Comparison of ENCODE assay signal across 12 mouse cellular contexts in genomic region chr10:13092996-13093395, GRCm38 (mm10). TPM values are rescaled to one million over a fixed set of nuclear protein-coding genes. Genes with fewer than 3 reads are reported as not detected.
DNase-seq lines count a peak whose midpoint lies in the region; ATAC-seq and TF ChIP-seq lines count a peak whose summit lies in the region.
"Had no signal": no experiment of that assay in that cellular context is flagged by ENCODE, and none has a peak within 500 bp of the region (broad histone marks: within the 10 kb centered on the region; RNA-seq: fewer than 3 reads in every experiment).

No protein-coding gene starts in this region.

- TF ChIP-seq CTCF in lung, adult 2 months (IDR thresholded peaks at IDR 0.05; ENCODE audit: insufficient read depth, low read length), result no peak

- intact Hi-C loops in left cerebral cortex, postnatal 4 days (cut with DNase I), result loop anchor here (10.0 kb wide), 1 partner anchor 102 kb away; the partner anchor contains the start of gene Ltv1

- peak overlapping the region; percentile 50 for H3K4me2 ChIP-seq in heart, embryonic 12.5 days
- peak overlapping the region; percentile 66 for H3K4me2 ChIP-seq in lung, embryonic 15.5 days
- H3K4me2 ChIP-seq in forebrain, embryonic 16.5 days (ENCODE audit: low read length), result no peak overlapping the region
- H3K4me2 ChIP-seq in neural tube, embryonic 13.5 days, result peak overlapping the region; percentile 59

- H3K4me1 ChIP-seq in heart, embryonic 12.5 days (replicated peaks), result peaks cover 8% of the 10 kb centered on the region; the same call in 1 of the 2 replicates
- H3K4me1 ChIP-seq in lung, embryonic 15.5 days, result no peaks in the 10 kb centered on the region
- no peaks in the 10 kb centered on the region for H3K4me1 ChIP-seq in lung, adult 2 months (ENCODE audit: control insufficient read depth, insufficient read depth, low read length)
- peaks cover 2% of the 10 kb centered on the region; the same call in 1 of the 2 replicates for H3K4me1 ChIP-seq in forebrain, embryonic 16.5 days (replicated peaks; ENCODE audit: control insufficient read depth, insufficient read depth, low read length)
- H3K4me1 ChIP-seq in neural tube, embryonic 13.5 days (replicated peaks), result peaks cover 8% of the 10 kb centered on the region; the same call in 1 of the 2 replicates

- 65% methylated on average over 3 of the region's 3 CpGs for WGBS in heart, embryonic 12.5 days
- WGBS in lung, embryonic 15.5 days, result 47% methylated on average over 3 of the region's 3 CpGs
- WGBS in lung, adult 2 months, result 60% methylated on average over 3 of the region's 3 CpGs
- 62% methylated on average over 3 of the region's 3 CpGs for WGBS in forebrain, embryonic 16.5 days
- 53% methylated on average over 3 of the region's 3 CpGs for WGBS in neural tube, embryonic 13.5 days

- H3K27ac ChIP-seq in heart, embryonic 12.5 days (ENCODE audit: poor library complexity, severe bottlenecking), result no peak overlapping the region
- H3K27ac ChIP-seq in lung, embryonic 15.5 days, result no peak overlapping the region
- H3K27ac ChIP-seq in forebrain, embryonic 16.5 days (ENCODE audit: low read length), result no peak overlapping the region
- no peak overlapping the region for H3K27ac ChIP-seq in neural tube, embryonic 13.5 days (replicated peaks)

- no peak for DNase-seq in heart, adult 18-20 months
- no peak for DNase-seq in lung, adult 2 months
- DNase-seq in left cerebral cortex, postnatal 4 days, result no peak
- DNase-seq in natural killer cell, adult 2 months (ENCODE audit: low spot score in 2 of 2), result no peak
- DNase-seq: B cell, adult 2 months; cerebellum, adult 11 months; embryo, embryonic 11 days; kidney, adult 11 months had no signal

- H3K27me3 ChIP-seq in heart, embryonic 12.5 days (replicated peaks), result no peaks in the 10 kb centered on the region
- no peaks in the 10 kb centered on the region for H3K27me3 ChIP-seq in lung, embryonic 15.5 days
- H3K27me3 ChIP-seq in forebrain, embryonic 16.5 days (replicated peaks; ENCODE audit: control insufficient read depth, insufficient read depth, low read length), result no peaks in the 10 kb centered on the region
- H3K27me3 ChIP-seq in neural tube, embryonic 13.5 days, result no peaks in the 10 kb centered on the region

- peaks cover 13% of the 10 kb centered on the region for H3K36me3 ChIP-seq in heart, embryonic 12.5 days
- H3K36me3 ChIP-seq in lung, embryonic 15.5 days, result peaks cover 5% of the 10 kb centered on the region; the same call in 1 of the 2 replicates
- no peaks in the 10 kb centered on the region for H3K36me3 ChIP-seq in forebrain, embryonic 16.5 days (ENCODE audit: control insufficient read depth, insufficient read depth)
- no peaks in the 10 kb centered on the region for H3K36me3 ChIP-seq in neural tube, embryonic 13.5 days

- H3K4me3 ChIP-seq in heart, embryonic 12.5 days, result peak overlapping the region; percentile 35
- peak overlapping the region; percentile 11; the same call in 1 of the 2 replicates for H3K4me3 ChIP-seq in lung, embryonic 15.5 days
- no peak overlapping the region for H3K4me3 ChIP-seq in lung, adult 2 months (replicated peaks; ENCODE audit: extremely low read depth, low read depth, low read length)
- peak overlapping the region; percentile 19; the same call in 1 of the 2 replicates for H3K4me3 ChIP-seq in forebrain, embryonic 16.5 days (replicated peaks; ENCODE audit: low read length)
- no peak overlapping the region; the same call in 1 of the 2 replicates for H3K4me3 ChIP-seq in neural tube, embryonic 13.5 days

- no peak for TF ChIP-seq POLR2A in lung, adult 2 months (IDR thresholded peaks at IDR 0.05; ENCODE audit: borderline replicate concordance, extremely low read depth, low read depth, low read length)

- no peak overlapping the region for H3K9ac ChIP-seq in heart, embryonic 12.5 days
- no peak overlapping the region for H3K9ac ChIP-seq in lung, embryonic 15.5 days
- H3K9ac ChIP-seq in forebrain, embryonic 16.5 days (replicated peaks; ENCODE audit: low read depth, low read length), result no peak overlapping the region
- H3K9ac ChIP-seq in neural tube, embryonic 13.5 days, result no peak overlapping the region

- peaks cover 23% of the 10 kb centered on the region for H3K9me3 ChIP-seq in heart, embryonic 12.5 days (replicated peaks)
- peaks cover 22% of the 10 kb centered on the region for H3K9me3 ChIP-seq in lung, embryonic 15.5 days
- peaks cover 12% of the 10 kb centered on the region for H3K9me3 ChIP-seq in forebrain, embryonic 16.5 days (ENCODE audit: control insufficient read depth, low read length)
- peaks cover 30% of the 10 kb centered on the region for H3K9me3 ChIP-seq in neural tube, embryonic 13.5 days

- ATAC-seq in heart, embryonic 12.5 days (ENCODE audit: insufficient number of reproducible peaks, low FRiP score), result no peak
- ATAC-seq in lung, embryonic 15.5 days (ENCODE audit: borderline replicate concordance, extremely low read depth, low FRiP score, low TSS enrichment), result no peak
- ATAC-seq in forebrain, embryonic 16.5 days, result no peak
- ATAC-seq in neural tube, embryonic 13.5 days (ENCODE audit: low read depth), result no peak

RNA-seq across cellular contexts. Expression of gene Plagl1, which starts 32.7 kb away (rescaled TPM):
- polyA plus RNA-seq in heart, embryonic 12.5 days (2016; fragmentation: Nextera tagmentation; extraction: Ambion mirVana), result 257 and 286 TPM in 2 replicates
- 1 to 10 TPM; 6.2 to 9.4 TPM for total RNA-seq in heart, adult 18-20 months (2021)
- polyA plus RNA-seq in lung, embryonic 15.5 days (2015; fragmentation: Nextera tagmentation; extraction: Ambion mirVana), result 134 and 135 TPM in 2 replicates
- polyA plus RNA-seq in lung, adult 2 months (2012; rRNA removed), result 28.8 and 35.3 TPM in 2 replicates
- 38.6 and 42.3 TPM in 2 replicates for polyA plus RNA-seq in forebrain, embryonic 16.5 days (2015; fragmentation: Nextera tagmentation; extraction: Ambion mirVana)
- 35.6 and 52.3 TPM in 2 replicates for polyA plus RNA-seq in neural tube, embryonic 13.5 days (2015; fragmentation: Nextera tagmentation; extraction: Ambion mirVana)
- total RNA-seq in left cerebral cortex, postnatal 4 days (2021), result 10 to 100 TPM; 25.5 to 27.6 TPM

Comparison
In these comparisons a context has a peak if more than half of its experiments do, and no peak if none do; other contexts are left out.
1. H3K4me3 ChIP-seq: peak in heart, embryonic 12.5 days (single experiment), lung, embryonic 15.5 days (single experiment) and forebrain, embryonic 16.5 days (single experiment); none in lung, adult 2 months (single experiment) and neural tube, embryonic 13.5 days (single experiment).